Mouse (Mus musculus) urinary bladder, adult 2 months (tissue): Measurements from ENCODE around the gene Mybbp1a. TPM values are rescaled to one million over a fixed set of nuclear protein-coding genes. Genes with fewer than 3 reads are reported as not detected.
A peak's percentile ranks its signal among the peaks of the same experiment; 100 is the strongest.

Experiments used
- DNase-seq: peaks from one replicate; pipeline ENCODE4 v3.0.0; 2022; ENCODE audit warnings: low spot score
- polyA plus RNA-seq: library from polyadenylated mRNA; depleted of rRNA; stranded (reverse); fragments of >200 nt; gene quantifications from 2 replicates; pipeline ENCODE4 v1.2.3, GENCODE M21; 2012

Mybbp1a gene
- polyA plus RNA-seq, 1 experiment = 55.1 TPM

GRCm38 (mm10) chr11:72478228-72478627, 37.1 kb downstream of the Mybbp1a start:
- DNase-seq = no peak

- DNase-seq = no peak
Observed at GRCm38 (mm10) chr11:72479499-72479898, 38.3 kb downstream of the Mybbp1a start.

GRCm38 (mm10) chr11:72481313-72481712, 40.2 kb downstream of the Mybbp1a start:
- no peak for DNase-seq

- no peak for DNase-seq
Observed at GRCm38 (mm10) chr11:72481952-72482351, 40.8 kb downstream of the Mybbp1a start.

GRCm38 (mm10) chr11:72484549-72484948, 43.4 kb downstream of the Mybbp1a start:
- DNase-seq = no peak

GRCm38 (mm10) chr11:72485157-72485556, 44.0 kb downstream of the Mybbp1a start:
- DNase-seq = no peak

GRCm38 (mm10) chr11:72485960-72486359, 44.8 kb downstream of the Mybbp1a start:
- no peak for DNase-seq

- no peak for DNase-seq
Observed at GRCm38 (mm10) chr11:72487171-72487570, 46.0 kb downstream of the Mybbp1a start.

- DNase-seq = no peak
Observed at GRCm38 (mm10) chr11:72487739-72488138, 46.6 kb downstream of the Mybbp1a start.

GRCm38 (mm10) chr11:72488753-72489271, 47.7 kb downstream of the Mybbp1a start:
- no peak for DNase-seq

GRCm38 (mm10) chr11:72489397-72489796, 48.2 kb downstream of the Mybbp1a start:
- no peak for DNase-seq

- peak; percentile 73 for DNase-seq
Observed at GRCm38 (mm10) chr11:72489881-72490301, 48.7 kb downstream of the Mybbp1a start, which contains the start of gene Spns2. TSS of gene Spns2 (minus strand) at chr11:72489904.

GRCm38 (mm10) chr11:72491130-72491960, 50.2 kb downstream of the Mybbp1a start:
- DNase-seq = no peak

GRCm38 (mm10) chr11:72494046-72494988, 53.2 kb downstream of the Mybbp1a start:
- DNase-seq = no peak

- DNase-seq = no peak
Observed at GRCm38 (mm10) chr11:72496066-72496465, 54.9 kb downstream of the Mybbp1a start.

GRCm38 (mm10) chr11:72496775-72497174, 55.6 kb downstream of the Mybbp1a start:
- DNase-seq = no peak

GRCm38 (mm10) chr11:72497367-72497766, 56.2 kb downstream of the Mybbp1a start:
- no peak for DNase-seq

- DNase-seq = no peak
Observed at GRCm38 (mm10) chr11:72500139-72500538, 59.0 kb downstream of the Mybbp1a start.
